Mouse (Mus musculus) spleen, adult 2 months (tissue): ENCODE data around the gene Rai14. TPM values are rescaled to one million over a fixed set of nuclear protein-coding genes. Genes with fewer than 3 reads are reported as not detected.

ENCODE experiments used
- DNase-seq, 2 experiments: peaks; one replicate each; pipeline versions ENCODE4 v3.0.0 to v3.0.0-alpha.2; 2012 to 2021; ENCODE audit warnings: low spot score in 2 of 2, low read depth in 1 of 2
- H3K27ac ChIP-seq: fragments of 200-500 bp; 2 replicates; pipeline ENCODE4 v1.5.1; 2012; ENCODE audit warnings: low read length, inconsistent platforms; ENCODE audit not compliant: insufficient read depth
- H3K27me3 ChIP-seq: fragments of 200-500 bp; 2 replicates; pipeline ENCODE4 v1.6.1; 2012; ENCODE audit warnings: mild to moderate bottlenecking, moderate library complexity, low read length, inconsistent platforms; ENCODE audit not compliant: control insufficient read depth, insufficient read depth
- H3K36me3 ChIP-seq: fragments of 200-500 bp; 2 replicates; pipeline ENCODE4 v1.6.1; 2012; ENCODE audit warnings: mild to moderate bottlenecking, low read length, inconsistent platforms; ENCODE audit not compliant: control insufficient read depth, insufficient read depth
- H3K4me1 ChIP-seq: fragments of 200-500 bp; 2 replicates; pipeline ENCODE4 v1.6.1; 2011; ENCODE audit warnings: inconsistent platforms; ENCODE audit not compliant: control insufficient read depth, insufficient read depth, insufficient read length
- H3K4me3 ChIP-seq: fragments of 200-500 bp; 2 replicates; pipeline ENCODE4 v1.5.1; 2011; ENCODE audit warnings: mild to moderate bottlenecking, inconsistent platforms; ENCODE audit not compliant: insufficient read depth, insufficient read length; ENCODE audit errors: extremely low read depth
- CTCF ChIP-seq: fragments of 200-500 bp; IDR thresholded peaks from 2 replicates; pipeline ENCODE4 v1.5.1; 2011; ENCODE audit warnings: mild to moderate bottlenecking, inconsistent platforms; ENCODE audit not compliant: insufficient read depth, insufficient read length, insufficient replicate concordance; ENCODE audit errors: extremely low read depth
- POLR2A ChIP-seq: fragments of 200-500 bp; IDR thresholded peaks from 2 replicates; pipeline ENCODE4 v1.6.1; 2011; ENCODE audit warnings: low read depth, low read length, inconsistent platforms
- WGBS: fragments of 180-500 bp; shearing (Covaris S2); methylation state at CpG from one replicate; pipeline ENCODE4 v1.1.7; 2018; 5-methylcytosine and 5-hydroxymethylcytosine counted together
- polyA plus RNA-seq: library from polyadenylated mRNA; depleted of rRNA; stranded (reverse); fragments of >200 nt; gene quantifications from 2 replicates; pipeline ENCODE4 v1.2.3, GENCODE M21; 2012

Gene Rai14
- polyA plus RNA-seq, 1 experiment = 3.6 TPM

- 86% methylated on average over 5 of the region's 5 CpGs for WGBS
- Histone ChIP-seq H3K36me3 (no peaks in the 10 kb centered on the region), H3K27me3 (no peaks in the 10 kb centered on the region), H3K27ac (no peak overlapping the region), H3K4me1 (no peaks in the 10 kb centered on the region), H3K4me3 (no peak overlapping the region)
- TF ChIP-seq POLR2A (no peak), CTCF (no peak)
- DNase-seq = no peak
Observed at GRCm38 (mm10) chr15:10690973-10691372, 23.5 kb downstream of the Rai14 start.

DNA sequence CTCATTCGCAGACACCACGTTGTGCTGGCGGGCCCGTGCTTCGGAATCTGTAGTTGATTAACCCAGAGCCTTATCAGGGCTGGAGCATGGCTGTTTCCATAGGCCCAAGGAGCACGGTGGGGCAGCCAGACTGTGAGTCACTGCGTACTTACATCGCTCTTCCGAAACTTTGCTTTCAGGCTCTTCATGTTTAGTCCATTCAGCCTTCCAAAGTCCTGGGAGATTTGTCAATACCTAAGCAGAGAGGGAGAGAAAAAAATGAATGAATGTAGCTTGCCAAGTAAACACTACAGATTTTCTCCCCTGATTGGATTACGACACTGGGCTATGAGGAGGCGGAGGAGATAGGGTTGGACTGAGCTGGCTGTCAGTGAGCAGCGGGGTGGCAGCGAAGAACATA lies 24.2 kb downstream of the Rai14 start:
- no peaks in the 10 kb centered on the region for H3K36me3 ChIP-seq

DNA sequence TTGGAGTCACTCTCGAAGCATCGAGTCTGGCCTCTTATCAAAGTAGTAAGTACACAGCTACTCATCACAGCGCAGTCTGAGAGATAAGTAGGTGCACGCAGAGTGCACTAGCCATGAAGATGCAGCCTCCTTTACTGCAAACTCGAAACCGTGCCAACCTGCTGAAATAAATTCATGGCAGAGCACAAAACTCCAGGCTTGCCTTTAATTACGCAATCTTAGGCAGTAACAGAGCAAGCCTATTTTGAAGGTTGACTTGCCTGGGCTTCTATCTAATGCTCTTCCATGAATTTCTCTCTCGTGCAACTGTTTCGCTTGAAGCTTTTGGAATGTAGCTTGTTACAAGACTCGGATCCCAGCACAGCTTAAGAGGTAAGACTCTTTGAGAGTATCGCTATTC lies 25.1 kb downstream of the Rai14 start:
- TF ChIP-seq CTCF (no peak), POLR2A (no peak)
- Histone ChIP-seq H3K27ac (no peak overlapping the region), H3K4me1 (no peaks in the 10 kb centered on the region), H3K27me3 (no peaks in the 10 kb centered on the region), H3K36me3 (no peaks in the 10 kb centered on the region), H3K4me3 (no peak overlapping the region)
- no peak for DNase-seq
- 86% methylated on average over 11 of the region's 11 CpGs for WGBS

More for the DNA sequence above, 24.2 kb downstream of the Rai14 start:
- no peak for TF ChIP-seq POLR2A
- no peak for TF ChIP-seq CTCF
- Histone ChIP-seq H3K27me3 (no peaks in the 10 kb centered on the region), H3K4me1 (no peaks in the 10 kb centered on the region), H3K27ac (no peak overlapping the region), H3K4me3 (no peak overlapping the region)
- DNase-seq = no peak
- WGBS = 95% methylated on average over 13 of the region's 13 CpGs

- Histone ChIP-seq H3K4me3 (no peak overlapping the region), H3K27ac (no peak overlapping the region), H3K27me3 (no peaks in the 10 kb centered on the region), H3K4me1 (no peaks in the 10 kb centered on the region), H3K36me3 (no peaks in the 10 kb centered on the region)
- TF ChIP-seq POLR2A (no peak), CTCF (no peak)
- WGBS = 91% methylated on average over 5 of the region's 5 CpGs
- DNase-seq = no peak
Observed at GRCm38 (mm10) chr15:10688686-10689085, 25.7 kb downstream of the Rai14 start.

DNA sequence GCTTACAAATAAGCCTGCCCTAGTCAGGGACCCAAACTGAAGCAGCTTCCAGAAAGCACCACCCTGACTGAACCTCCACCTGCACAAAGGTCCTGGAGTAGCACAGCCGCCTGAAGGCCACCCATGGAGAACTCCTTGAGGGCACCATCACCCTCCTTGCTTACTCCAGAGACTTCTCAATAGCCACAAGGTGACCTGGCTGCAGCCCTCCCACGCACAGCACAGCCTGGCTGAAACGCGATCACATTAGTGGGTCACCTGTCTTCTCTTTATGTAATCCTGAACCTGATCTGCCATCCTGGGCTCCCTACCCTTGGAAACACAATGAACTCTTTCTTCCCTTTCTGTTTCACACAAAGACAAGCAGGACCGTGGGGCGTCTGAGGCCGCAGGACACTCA lies 27.1 kb downstream of the Rai14 start:
- Histone ChIP-seq H3K27ac (no peak overlapping the region), H3K4me1 (no peaks in the 10 kb centered on the region; the same call in 1 of the 2 replicates), H3K27me3 (no peaks in the 10 kb centered on the region), H3K4me3 (no peak overlapping the region), H3K36me3 (no peaks in the 10 kb centered on the region)
- TF ChIP-seq POLR2A (no peak), CTCF (no peak)
- no peak for DNase-seq
- whole genome bisulfite sequencing = 92% methylated on average over 7 of the region's 7 CpGs

DNA sequence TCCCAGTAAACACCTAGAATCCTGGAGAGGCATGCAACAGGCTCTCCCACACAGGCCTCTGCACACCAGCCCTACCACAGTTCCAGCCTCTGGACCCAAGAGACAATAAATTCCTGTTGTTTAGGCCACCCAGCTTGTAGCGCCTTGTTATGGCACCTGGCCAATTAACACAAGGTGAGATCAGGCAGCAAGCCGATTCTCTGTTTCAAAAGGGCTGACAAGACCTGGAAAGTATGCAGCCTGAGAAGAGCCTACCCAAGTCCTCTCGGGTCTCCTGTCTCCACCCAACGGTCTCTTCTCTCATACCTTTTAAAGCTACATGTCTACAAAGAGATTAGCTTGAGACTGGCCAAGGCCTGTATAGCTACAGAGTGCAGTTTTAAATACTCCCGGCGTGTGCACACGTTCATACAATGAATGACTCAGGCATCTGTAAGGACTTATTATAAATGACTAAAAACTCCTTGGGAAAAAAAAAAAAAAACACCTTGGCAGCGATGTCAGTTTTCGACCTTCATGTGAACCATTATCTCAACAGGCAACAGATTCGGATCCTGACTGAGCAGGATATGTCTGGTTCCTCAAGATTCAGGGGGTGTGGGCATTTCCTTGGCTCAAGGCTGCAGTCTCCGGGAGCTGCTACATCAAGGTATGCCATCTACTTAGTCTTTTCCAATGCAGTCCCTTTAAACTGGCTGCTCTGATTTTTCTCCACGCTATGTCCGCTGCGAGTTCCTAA lies 28.6 kb downstream of the Rai14 start:
- no peaks in the 10 kb centered on the region for H3K27me3 ChIP-seq
- no peaks in the 10 kb centered on the region; the same call in 1 of the 2 replicates for H3K4me1 ChIP-seq
- no peak for TF ChIP-seq POLR2A
- no peak overlapping the region for H3K27ac ChIP-seq
- no peak overlapping the region for H3K4me3 ChIP-seq
- WGBS = 88% methylated on average over 14 of the region's 14 CpGs
- H3K36me3 ChIP-seq = no peaks in the 10 kb centered on the region
- no peak for DNase-seq

GRCm38 (mm10) chr15:10683687-10684203 lies 30.7 kb downstream of the Rai14 start:
- DNase-seq = no peak
- no peaks in the 10 kb centered on the region; the same call in 1 of the 2 replicates for H3K4me1 ChIP-seq
- TF ChIP-seq CTCF (no peak), POLR2A (no peak)
- no peak overlapping the region for H3K27ac ChIP-seq
- H3K36me3 ChIP-seq = no peaks in the 10 kb centered on the region
- H3K4me3 ChIP-seq = no peak overlapping the region
- WGBS = 58% methylated on average over 9 of the region's 9 CpGs
- H3K27me3 ChIP-seq = no peaks in the 10 kb centered on the region
